Comparison of ENCODE assay signal across 10 mouse cellular contexts in the genomic region with DNA sequence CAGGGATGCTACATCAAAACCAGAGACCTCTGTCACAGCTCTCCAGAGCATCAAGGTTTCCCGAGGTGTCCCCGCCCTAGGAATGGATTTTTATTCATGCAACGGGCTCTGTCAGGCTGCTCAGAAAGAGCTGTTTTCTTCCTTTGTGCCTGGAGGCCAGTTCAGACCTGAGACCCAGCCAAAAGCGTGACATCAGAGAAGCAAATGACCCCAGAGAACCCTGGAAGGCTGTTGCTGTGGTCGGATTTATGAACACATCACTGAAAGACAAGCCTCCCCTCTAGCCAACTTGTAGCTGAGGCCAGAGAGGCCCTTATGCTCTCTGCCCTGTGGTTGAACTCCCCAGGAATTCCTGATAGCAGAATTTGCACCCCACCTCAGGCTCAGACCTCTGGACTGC.
DNase-seq lines count a peak whose midpoint lies in the region; ATAC-seq and TF ChIP-seq lines count a peak whose summit lies in the region.
"Had no signal": no experiment of that assay in that cellular context is flagged by ENCODE, and none has a peak within 500 bp of the region (broad histone marks: within the 10 kb centered on the region; RNA-seq: fewer than 3 reads in every experiment).

No protein-coding gene starts in this region.

- H3K36me3 ChIP-seq in heart, embryonic 10.5 days = no peaks in the 10 kb centered on the region
- H3K36me3 ChIP-seq in stomach, postnatal 0 days (ENCODE audit: control insufficient read depth, insufficient read depth, low read length) = no peaks in the 10 kb centered on the region

- no peak for ATAC-seq in stomach, postnatal 0 days (ENCODE audit: low FRiP score, low TSS enrichment)

- no peak for TF ChIP-seq CTCF in stomach, postnatal 0 days (IDR thresholded peaks at IDR 0.05; ENCODE audit: low read depth)

- intact Hi-C loops in left cerebral cortex, postnatal 14 days (cut with DNase I) = loop anchor here (5.0 kb wide), 1 partner anchor 61 kb away; the partner anchor contains the start of gene Pmepa1

- peak; percentile 65 for DNase-seq in urinary bladder, postnatal 14 days (ENCODE audit: low spot score)
- no peak for DNase-seq in urinary bladder, postnatal 10 days (ENCODE audit: low spot score)
- no peak for DNase-seq in heart, embryonic 10.5 days (ENCODE audit: low spot score)
- DNase-seq in kidney, postnatal 36 days = peak; percentile 59 to 62
- DNase-seq in stomach, postnatal 0 days (ENCODE audit: low spot score) = peak; percentile 27
- DNase-seq in thymus, adult 18-20 months = no peak
- DNase-seq in left cerebral cortex, postnatal 14 days (ENCODE audit: low spot score in 2 of 2) = no peak
- DNase-seq in frontal cortex, postnatal 25 days (ENCODE audit: low spot score in 2 of 2) = no peak
- DNase-seq: thymus, postnatal 36 days had no signal

- no peak overlapping the region for H3K9ac ChIP-seq in stomach, postnatal 0 days (ENCODE audit: low read length)

- H3K27ac ChIP-seq in heart, embryonic 10.5 days = 0 out of 2 replicates have a peak overlapping the region, but pooled peaks have one; percentile 22
- no peak overlapping the region for H3K27ac ChIP-seq in stomach, postnatal 0 days (replicated peaks)

- no peaks in the 10 kb centered on the region for H3K9me3 ChIP-seq in heart, embryonic 10.5 days
- no peaks in the 10 kb centered on the region for H3K9me3 ChIP-seq in stomach, postnatal 0 days (ENCODE audit: control insufficient read depth, low read length)
- H3K9me3 ChIP-seq: megakaryocyte, embryonic 14.5 days had no signal

- peaks cover 73% of the 10 kb centered on the region for H3K27me3 ChIP-seq in heart, embryonic 10.5 days (ENCODE audit: insufficient read depth, poor library complexity, severe bottlenecking)
- H3K27me3 ChIP-seq in stomach, postnatal 0 days (ENCODE audit: control insufficient read depth, insufficient read depth, low read length) = no peaks in the 10 kb centered on the region

- H3K4me1 ChIP-seq in heart, embryonic 10.5 days = peaks cover 67% of the 10 kb centered on the region
- H3K4me1 ChIP-seq in stomach, postnatal 0 days (replicated peaks; ENCODE audit: control insufficient read depth, insufficient read depth) = 0 out of 2 replicates have a peak, but pooled peaks cover 3% of the 10 kb centered on the region

- no peak overlapping the region for H3K4me3 ChIP-seq in heart, embryonic 10.5 days
- H3K4me3 ChIP-seq in stomach, postnatal 0 days (ENCODE audit: low read depth, low read length) = no peak overlapping the region
- H3K4me3 ChIP-seq: megakaryocyte, embryonic 14.5 days had no signal

- no peak overlapping the region for H3K4me2 ChIP-seq in stomach, postnatal 0 days (replicated peaks; ENCODE audit: low read depth)

- 52% methylated on average over 5 of the region's 5 CpGs for WGBS in heart, embryonic 10.5 days
- 31% methylated on average over 5 of the region's 5 CpGs for WGBS in stomach, postnatal 0 days

- no peak for TF ChIP-seq EP300 in stomach, postnatal 0 days (optimal IDR thresholded peaks at IDR 0.05)

Comparison
In these comparisons a context has a peak if more than half of its experiments do, and no peak if none do; other contexts are left out.
1. DNase-seq: peak in urinary bladder, postnatal 14 days (single experiment), kidney, postnatal 36 days (2 of 2) and stomach, postnatal 0 days (single experiment); none in urinary bladder, postnatal 10 days (single experiment), heart, embryonic 10.5 days (single experiment), thymus, adult 18-20 months (0 of 2), left cerebral cortex, postnatal 14 days (0 of 2) and frontal cortex, postnatal 25 days (0 of 2).